8 mouse cellular contexts compared by ENCODE assay signal in genomic region chr17:63660841-63661481, GRCm38 (mm10).
A peak's percentile ranks its signal among the peaks of the same experiment; 100 is the strongest.
DNase-seq lines count a peak whose midpoint lies in the region; ATAC-seq and TF ChIP-seq lines count a peak whose summit lies in the region.

No protein-coding gene starts in this region.

- DNase-seq in NIH3T3 (ENCODE audit: low read depth), result peak; percentile 97
- peak; percentile 26 to 43 for DNase-seq in heart, postnatal 36 days
- DNase-seq in left cerebral cortex, postnatal 36 days (ENCODE audit: low spot score in 2 of 2), result peak; percentile 53 to 57
- DNase-seq in stomach, postnatal 0 days (ENCODE audit: low spot score), result no peak
- no peak for DNase-seq in adrenal gland, postnatal 10 days
- DNase-seq in midbrain, embryonic 14.5 days, result no peak
- no peak for DNase-seq in cerebellum, postnatal 14 days

- H3K9ac ChIP-seq in embryonic facial prominence, embryonic 15.5 days, result no peak overlapping the region
- no peak overlapping the region for H3K9ac ChIP-seq in stomach, postnatal 0 days (ENCODE audit: low read length)
- no peak overlapping the region for H3K9ac ChIP-seq in midbrain, embryonic 14.5 days (replicated peaks; ENCODE audit: low read length)

- TF ChIP-seq CTCF in stomach, postnatal 0 days (IDR thresholded peaks at IDR 0.05; ENCODE audit: low read depth), result peak; percentile 50

- H3K4me2 ChIP-seq in embryonic facial prominence, embryonic 15.5 days (replicated peaks), result no peak overlapping the region
- H3K4me2 ChIP-seq in stomach, postnatal 0 days (replicated peaks; ENCODE audit: low read depth), result no peak overlapping the region
- no peak overlapping the region for H3K4me2 ChIP-seq in midbrain, embryonic 14.5 days (ENCODE audit: low read length)

- no peaks in the 10 kb centered on the region for H3K9me3 ChIP-seq in embryonic facial prominence, embryonic 15.5 days (replicated peaks)
- no peaks in the 10 kb centered on the region for H3K9me3 ChIP-seq in stomach, postnatal 0 days (ENCODE audit: control insufficient read depth, low read length)
- H3K9me3 ChIP-seq in midbrain, embryonic 14.5 days (ENCODE audit: control insufficient read depth, low read length), result no peaks in the 10 kb centered on the region

- peak; percentile 78 for ATAC-seq in embryonic facial prominence, embryonic 15.5 days (ENCODE audit: insufficient number of reproducible peaks, low FRiP score, low TSS enrichment, low read depth)
- peak; percentile 84 for ATAC-seq in stomach, postnatal 0 days (ENCODE audit: low FRiP score, low TSS enrichment)
- no peak for ATAC-seq in midbrain, embryonic 14.5 days (ENCODE audit: low FRiP score, low TSS enrichment)

- H3K27ac ChIP-seq in embryonic facial prominence, embryonic 15.5 days (replicated peaks), result peak overlapping the region; percentile 85
- H3K27ac ChIP-seq in stomach, postnatal 0 days (replicated peaks), result peak overlapping the region; percentile 76
- H3K27ac ChIP-seq in midbrain, embryonic 14.5 days (replicated peaks; ENCODE audit: low read depth, low read length), result no peak overlapping the region

- no peak for TF ChIP-seq EP300 in stomach, postnatal 0 days (optimal IDR thresholded peaks at IDR 0.05)

- intact Hi-C loops in heart, postnatal 36 days (cut with DNase I), result no loop called here
- intact Hi-C loops in left cerebral cortex, postnatal 36 days (cut with DNase I), result no loop called here

- 48% methylated on average over 13 of the region's 13 CpGs for WGBS in embryonic facial prominence, embryonic 15.5 days
- 47% methylated on average over 13 of the region's 13 CpGs for WGBS in stomach, postnatal 0 days
- WGBS in midbrain, embryonic 14.5 days, result 90% methylated on average over 13 of the region's 13 CpGs

- peaks cover 11% of the 10 kb centered on the region for H3K4me1 ChIP-seq in embryonic facial prominence, embryonic 15.5 days
- H3K4me1 ChIP-seq in stomach, postnatal 0 days (replicated peaks; ENCODE audit: control insufficient read depth, insufficient read depth), result no peaks in the 10 kb centered on the region
- H3K4me1 ChIP-seq in midbrain, embryonic 14.5 days (ENCODE audit: control insufficient read depth, insufficient read depth, low read length), result no peaks in the 10 kb centered on the region

- no peak overlapping the region for H3K4me3 ChIP-seq in embryonic facial prominence, embryonic 15.5 days (replicated peaks)
- no peak overlapping the region for H3K4me3 ChIP-seq in stomach, postnatal 0 days (ENCODE audit: low read depth, low read length)
- no peak overlapping the region for H3K4me3 ChIP-seq in midbrain, embryonic 14.5 days (replicated peaks; ENCODE audit: low read depth, low read length)

- H3K36me3 ChIP-seq in embryonic facial prominence, embryonic 15.5 days, result no peaks in the 10 kb centered on the region
- no peaks in the 10 kb centered on the region for H3K36me3 ChIP-seq in stomach, postnatal 0 days (ENCODE audit: control insufficient read depth, insufficient read depth, low read length)
- no peaks in the 10 kb centered on the region for H3K36me3 ChIP-seq in midbrain, embryonic 14.5 days (ENCODE audit: control insufficient read depth, insufficient read depth, low read length)

- H3K27me3 ChIP-seq in embryonic facial prominence, embryonic 15.5 days, result no peaks in the 10 kb centered on the region
- no peaks in the 10 kb centered on the region for H3K27me3 ChIP-seq in stomach, postnatal 0 days (ENCODE audit: control insufficient read depth, insufficient read depth, low read length)
- no peaks in the 10 kb centered on the region for H3K27me3 ChIP-seq in midbrain, embryonic 14.5 days (ENCODE audit: control insufficient read depth, insufficient read depth, low read length)

Comparison
In these comparisons a context has a peak if more than half of its experiments do, and no peak if none do; other contexts are left out.
1. DNase-seq: peak in NIH3T3 (single experiment), heart, postnatal 36 days (2 of 2) and left cerebral cortex, postnatal 36 days (2 of 2); none in stomach, postnatal 0 days (single experiment), adrenal gland, postnatal 10 days (single experiment), midbrain, embryonic 14.5 days (single experiment) and cerebellum, postnatal 14 days (0 of 2).